Mouse (Mus musculus) gonadal fat pad, adult 2 months (tissue): ENCODE data around the gene Fam20b. TPM values are rescaled to one million over a fixed set of nuclear protein-coding genes. Genes with fewer than 3 reads are reported as not detected.

Experiments used
- DNase-seq: peaks from one replicate; pipeline ENCODE4 v3.0.0-alpha.2; 2012; ENCODE audit warnings: low read depth
- polyA plus RNA-seq: library from polyadenylated mRNA; depleted of rRNA; stranded (reverse); fragments of >200 nt; gene quantifications from 2 replicates; pipeline ENCODE4 v1.2.3, GENCODE M21; 2012; rRNA removed

Gene Fam20b
- 53.4 and 64.3 TPM in 2 replicates for polyA plus RNA-seq

DNA sequence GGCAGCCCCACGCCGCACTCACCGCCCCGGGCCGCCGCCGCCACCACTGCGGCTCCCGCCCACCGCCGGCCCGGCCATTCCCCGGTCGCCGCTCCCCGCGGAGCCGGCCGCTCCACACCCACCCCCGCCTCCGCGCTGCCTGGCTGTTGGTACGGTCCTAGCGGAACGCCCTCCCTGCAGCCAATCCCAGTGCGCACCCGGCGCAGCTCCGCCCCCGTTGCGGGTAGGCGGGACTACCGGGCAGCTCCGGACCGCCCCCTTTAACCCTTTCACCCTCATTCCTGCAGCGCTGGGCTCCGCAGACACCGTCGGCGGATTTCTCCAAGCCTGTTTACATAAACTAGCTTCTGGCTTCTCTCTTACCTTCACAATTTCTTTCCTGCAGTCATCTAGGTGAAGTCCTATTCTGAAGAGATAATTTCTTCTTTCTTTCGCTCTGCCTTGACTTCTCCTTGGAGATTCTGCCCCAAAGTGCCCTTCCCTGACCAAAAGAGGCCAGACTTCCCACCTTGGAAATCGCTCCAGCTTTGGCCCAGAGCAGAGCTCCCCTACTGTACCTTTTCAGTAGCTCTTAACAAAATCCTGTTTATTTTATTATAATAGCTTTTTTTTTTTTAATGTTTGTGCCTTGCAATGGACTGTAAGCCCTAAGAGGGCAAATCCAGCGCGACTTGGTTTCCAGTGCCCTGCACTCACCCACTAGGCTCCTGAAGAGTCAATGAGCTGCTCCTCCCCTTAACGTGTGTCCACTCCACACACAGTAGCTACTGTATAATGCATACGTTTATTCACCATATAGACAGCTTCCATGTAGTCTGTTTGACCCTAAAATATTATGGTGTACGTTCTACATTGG is at the start of gene Fam20b:
TSS of gene Fam20b (minus strand) at position 137 of the 856 bp plus-strand sequence.
- DNase-seq = no peak

DNA sequence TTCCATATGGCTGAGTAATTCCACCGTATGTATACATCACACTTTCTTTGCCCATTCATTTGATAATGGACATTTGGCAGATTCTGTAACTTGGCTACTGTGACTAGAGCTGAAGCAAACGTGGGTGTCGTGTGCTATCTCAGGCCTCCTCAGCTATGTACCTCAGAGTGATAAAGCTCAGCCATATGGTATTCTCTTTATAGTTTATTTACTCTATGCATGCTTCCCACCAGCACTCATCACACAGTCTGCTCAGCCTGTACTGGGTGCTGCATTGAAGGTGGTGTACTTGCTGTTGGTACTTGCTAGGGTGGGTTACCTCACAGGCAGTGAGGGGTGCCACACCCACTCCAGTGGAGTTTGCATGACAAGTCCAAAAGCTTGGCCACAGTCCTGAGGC is 46.4 kb upstream of the Fam20b start:
- DNase-seq = no peak

GRCm38 (mm10) chr1:156764584-156764983 is 45.7 kb upstream of the Fam20b start:
- no peak for DNase-seq

GRCm38 (mm10) chr1:156763280-156763679 is 44.4 kb upstream of the Fam20b start:
- DNase-seq = no peak

DNA sequence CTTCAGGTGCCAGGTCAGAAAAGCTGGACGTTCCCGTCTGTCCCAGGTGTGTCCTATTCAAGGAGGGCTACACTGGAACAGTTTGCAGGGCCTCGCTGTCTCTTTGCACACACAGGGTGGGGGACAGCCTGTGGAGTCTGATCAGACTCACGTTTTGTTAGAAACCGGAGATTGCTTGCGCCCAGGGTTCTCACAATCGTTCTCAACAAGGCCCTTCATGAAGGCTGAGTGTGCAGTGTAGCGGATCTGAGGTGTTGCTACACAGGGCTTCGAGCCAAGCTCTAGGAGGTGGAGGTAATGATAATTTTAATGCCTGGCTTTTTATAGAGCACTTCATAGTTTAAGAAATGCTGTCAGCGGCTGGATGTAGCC is 42.5 kb upstream of the Fam20b start:
- DNase-seq = no peak

- no peak for DNase-seq
Measured at GRCm38 (mm10) chr1:156760549-156761429, 41.9 kb upstream of the Fam20b start.

GRCm38 (mm10) chr1:156758326-156758725 is 39.4 kb upstream of the Fam20b start:
- no peak for DNase-seq

GRCm38 (mm10) chr1:156754608-156755413 is 35.9 kb upstream of the Fam20b start:
- DNase-seq = no peak

DNA sequence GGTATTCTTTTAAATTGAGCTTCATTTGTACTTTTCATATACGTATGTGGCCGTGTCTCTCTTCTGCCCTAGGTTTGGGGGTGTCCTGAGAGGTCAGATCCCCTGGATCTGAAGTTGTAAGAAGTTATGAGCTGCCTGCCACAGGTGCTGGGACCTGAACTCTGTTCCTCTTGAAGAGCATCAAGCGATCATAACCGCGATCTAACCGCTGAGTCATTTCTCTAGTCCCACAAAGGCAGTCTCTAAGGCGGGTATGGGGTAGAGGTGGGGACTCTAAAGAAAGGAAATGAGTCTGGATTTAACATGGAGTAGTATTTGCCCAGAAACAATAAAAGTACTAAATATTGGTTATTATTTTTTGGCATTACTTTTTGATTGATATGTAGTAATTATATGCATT is 34.1 kb upstream of the Fam20b start:
- DNase-seq = no peak

GRCm38 (mm10) chr1:156752020-156752724 is 33.3 kb upstream of the Fam20b start:
- no peak for DNase-seq

DNA sequence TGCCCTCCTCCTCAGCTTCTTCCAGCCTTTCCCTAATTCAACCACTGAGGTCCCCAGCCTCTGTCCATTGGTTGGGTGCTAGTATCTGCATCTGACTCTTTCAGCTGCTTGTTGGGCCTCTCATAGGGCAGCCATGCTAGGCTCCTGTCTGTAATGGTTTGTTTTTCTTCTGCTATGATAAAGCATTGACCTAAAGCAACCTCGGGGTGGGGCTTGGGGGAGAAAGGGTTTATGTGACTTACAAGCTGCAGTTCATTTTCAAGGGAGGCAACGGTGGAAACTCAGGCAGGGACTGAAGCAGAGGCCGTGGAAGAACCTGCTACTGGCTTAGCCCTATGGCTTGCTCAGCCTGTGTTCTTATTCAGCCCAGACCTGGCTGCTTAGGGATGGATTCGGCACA is 31.4 kb upstream of the Fam20b start:
- DNase-seq = no peak

- no peak for DNase-seq
Measured at GRCm38 (mm10) chr1:156749136-156749535, 30.2 kb upstream of the Fam20b start.

DNA sequence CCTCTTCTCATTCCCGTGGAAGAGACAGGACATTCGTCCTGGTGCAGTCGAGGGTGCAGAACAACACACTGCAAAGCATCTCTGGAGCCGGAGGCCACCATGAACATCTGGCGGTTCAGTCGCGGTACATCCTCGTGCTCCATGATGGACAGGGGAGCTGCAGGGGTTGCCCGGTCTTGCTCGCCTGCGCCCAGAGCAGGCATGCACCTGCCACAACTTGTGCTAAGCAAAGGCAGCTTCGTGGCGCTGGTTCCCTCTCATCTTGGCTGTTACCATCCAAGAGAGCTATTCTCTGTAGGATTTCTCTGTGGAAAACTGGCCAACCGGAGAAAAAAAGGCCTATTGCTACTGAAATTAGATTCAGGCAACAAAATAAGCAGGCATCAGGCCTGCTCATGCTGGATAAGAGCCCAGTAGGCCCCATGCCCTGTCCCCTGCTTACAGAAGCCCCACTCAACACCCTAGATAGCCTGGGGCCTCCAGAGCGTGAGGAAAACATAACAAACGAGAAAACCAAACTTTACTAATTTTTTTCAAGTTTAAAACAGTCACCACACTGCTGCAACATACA is 29.6 kb upstream of the Fam20b start:
- no peak for DNase-seq

DNA sequence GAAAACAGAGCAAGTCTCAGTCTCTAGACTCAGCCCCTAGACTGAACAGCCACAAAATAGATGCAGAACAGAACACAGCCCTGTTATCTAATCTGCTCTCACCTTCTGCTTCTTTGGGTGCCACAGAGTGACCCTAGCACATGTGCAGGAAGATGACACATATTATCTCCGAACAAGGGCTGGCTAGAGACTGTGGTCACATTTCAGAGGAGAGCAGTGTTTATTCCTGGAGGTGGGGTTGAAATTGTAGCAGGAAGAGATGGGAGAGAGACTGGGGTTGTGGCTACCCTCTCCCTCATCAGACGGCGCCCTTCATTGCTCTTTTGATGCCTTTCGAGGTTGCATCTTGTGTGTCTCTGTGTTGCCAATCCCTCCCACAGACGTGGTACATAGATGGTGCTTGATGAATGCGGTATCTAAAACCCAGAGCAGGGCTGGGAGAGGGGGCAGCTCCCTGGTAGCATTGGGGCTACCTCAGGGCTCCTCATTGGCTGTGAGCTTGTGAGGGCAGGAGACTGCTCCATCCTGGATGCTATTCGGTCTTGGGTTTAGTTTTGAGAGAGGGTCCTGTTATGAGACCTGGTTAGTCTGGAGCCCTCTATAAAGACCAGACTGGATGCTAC is 26.4 kb upstream of the Fam20b start:
- no peak for DNase-seq

DNA sequence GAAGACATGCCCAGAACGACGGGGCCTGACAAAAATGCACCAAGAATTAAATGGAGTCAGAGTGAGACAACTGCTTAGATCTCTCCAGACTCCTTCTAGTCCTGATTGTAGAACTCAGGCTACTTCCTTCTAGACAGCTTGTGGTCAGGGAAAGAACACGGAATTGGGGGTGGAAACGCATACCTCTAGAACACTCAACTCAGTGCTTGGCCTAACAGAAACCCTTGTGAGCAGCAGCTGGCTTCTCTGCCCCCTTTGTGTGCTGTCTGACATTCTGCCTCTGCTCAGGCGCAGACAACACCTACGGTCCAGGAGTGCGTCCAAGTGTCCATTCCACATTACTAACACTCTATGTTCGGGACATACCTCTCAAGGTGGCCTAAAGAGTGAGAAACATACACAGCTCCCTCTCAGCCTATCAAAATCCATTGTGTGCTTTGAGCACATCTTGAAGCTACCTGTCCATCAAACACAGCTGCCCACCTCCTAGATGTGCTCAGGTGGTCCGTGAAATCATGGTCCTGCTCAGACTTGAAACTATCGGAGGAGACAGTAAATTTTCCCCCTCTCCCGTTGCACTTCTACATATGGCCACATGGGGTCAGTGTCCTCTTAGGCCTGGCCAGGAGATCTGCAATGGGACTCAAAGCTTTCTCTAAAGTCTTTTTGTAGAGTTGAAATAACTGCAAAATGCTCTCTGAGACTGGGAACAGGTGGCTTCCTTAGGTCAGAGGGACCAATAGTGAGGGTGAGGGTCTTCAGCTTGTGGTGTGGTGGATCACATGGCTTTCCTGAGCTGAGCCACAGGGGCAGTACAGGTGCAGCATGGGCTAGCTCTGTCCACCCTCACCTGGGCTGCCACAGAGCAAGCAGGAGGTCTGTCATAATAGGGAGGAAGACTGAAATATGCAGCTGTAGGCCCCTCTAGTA is 22.9 kb upstream of the Fam20b start:
- DNase-seq = no peak

- DNase-seq = no peak
Measured at GRCm38 (mm10) chr1:156735788-156736187, 16.9 kb upstream of the Fam20b start.

- no peak for DNase-seq
Measured at GRCm38 (mm10) chr1:156734019-156734418, 15.1 kb upstream of the Fam20b start.

DNA sequence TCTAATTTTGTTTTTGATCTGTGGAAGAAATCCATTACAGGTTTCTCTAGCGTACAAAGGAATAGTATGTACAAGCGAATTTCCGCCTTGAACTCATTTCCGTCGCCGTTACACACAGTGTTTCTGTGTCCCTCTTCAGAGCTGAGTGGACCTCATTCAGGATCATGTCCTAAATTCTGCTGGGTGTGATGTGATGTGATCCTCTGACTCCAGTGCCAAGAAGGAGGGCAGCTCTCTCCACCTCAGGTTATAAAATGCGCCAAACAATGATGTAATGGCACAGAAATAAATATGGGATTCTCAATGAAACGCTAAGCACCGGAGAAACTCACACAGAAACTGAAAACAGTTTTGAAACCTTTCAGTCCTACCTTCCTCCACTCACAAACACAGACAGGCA is 14.7 kb upstream of the Fam20b start:
- no peak for DNase-seq

DNA sequence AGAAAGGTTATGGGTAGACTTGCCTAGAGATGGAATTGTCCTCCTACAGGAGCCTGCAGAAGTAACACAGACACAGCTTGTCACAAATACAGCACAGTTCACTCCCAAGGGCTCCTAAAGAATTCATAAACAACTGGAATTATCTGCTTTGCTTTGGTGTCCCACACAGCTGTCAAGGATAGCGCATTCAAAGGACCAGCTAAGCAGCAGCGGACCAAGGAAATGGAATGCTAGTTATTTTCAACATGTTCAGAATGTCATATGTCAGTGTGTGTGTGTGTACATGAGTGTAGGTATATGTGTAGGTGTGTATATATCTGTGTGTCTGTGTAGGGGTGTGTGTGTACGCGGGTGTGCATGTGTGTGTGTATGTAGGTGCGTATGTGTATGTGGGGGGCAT is 14.1 kb upstream of the Fam20b start:
- no peak for DNase-seq
